Mouse (Mus musculus) effector memory CD4-positive, alpha-beta T cell, adult 5 months (primary cell): ENCODE results near the gene E130309D02Rik. TPM values are rescaled to one million over a fixed set of nuclear protein-coding genes. Genes with fewer than 3 reads are reported as not detected.

Source experiments
- polyA plus RNA-seq: library from polyadenylated mRNA; unstranded; fragments of 100-300 nt; shearing (Covaris generic); gene quantifications from one replicate; pipeline ENCODE4 v1.2.1, GENCODE M21; 2017

Gene E130309D02Rik
- polyA plus RNA-seq, result 41.4 TPM

GRCm38 (mm10) chr5:143314730-143315513, at the start of gene E130309D02Rik:
E130309D02Rik (minus strand) TSS chr5:143315360.

GRCm38 (mm10) chr5:143356686-143357388, 41.7 kb upstream of the E130309D02Rik start, which contains the start of gene Grid2ip:
Grid2ip (plus strand) TSS chr5:143357338.

GRCm38 (mm10) chr5:143328690-143329495, 13.7 kb upstream of the E130309D02Rik start, which contains the start of gene Zdhhc4:
Zdhhc4 (minus strand) TSS chr5:143329256.

GRCm38 (mm10) chr5:143293404-143293803, 21.8 kb downstream of the E130309D02Rik start, which contains the start of gene Zfp853:
Zfp853 (minus strand) TSS chr5:143293623.

GRCm38 (mm10) chr5:143269363-143270150, 45.6 kb downstream of the E130309D02Rik start, which contains the start of gene Zfp316:
Zfp316 (minus strand) TSS chr5:143270022.

Other genes starting within 250 kb of the E130309D02Rik start
- gene Rnf216, start 202.4 kb downstream of the E130309D02Rik start, polyA plus RNA-seq, result 47.3 TPM
- not detected for gene Olfr718-ps1, start 167.8 kb downstream of the E130309D02Rik start, polyA plus RNA-seq
- 8.1 TPM for gene Rbak, start 134.6 kb downstream of the E130309D02Rik start, polyA plus RNA-seq
- not detected for gene Spdye4b, start 134.3 kb downstream of the E130309D02Rik start, polyA plus RNA-seq
- not detected for gene Spdye4a, start 88.5 kb downstream of the E130309D02Rik start, polyA plus RNA-seq
- 16.7 TPM for gene Zfp12, start 80.2 kb downstream of the E130309D02Rik start, polyA plus RNA-seq
- gene Zfp316, start 45.3 kb downstream of the E130309D02Rik start, polyA plus RNA-seq, result 1.7 TPM
- not detected for gene Zfp853, start 21.7 kb downstream of the E130309D02Rik start, polyA plus RNA-seq
- gene Zdhhc4, start 13.9 kb upstream of the E130309D02Rik start, polyA plus RNA-seq, result 53.2 TPM
- gene Grid2ip, start 42.0 kb upstream of the E130309D02Rik start, polyA plus RNA-seq, result not detected
- gene Kdelr2, start 88.5 kb upstream of the E130309D02Rik start, polyA plus RNA-seq, result 28.6 TPM
- gene Daglb, start 149.2 kb upstream of the E130309D02Rik start, polyA plus RNA-seq, result 8.6 TPM
- gene Rac1, start 212.7 kb upstream of the E130309D02Rik start, polyA plus RNA-seq, result 508 TPM